In genomic region chr9:27300188-27300691, GRCm38 (mm10) we compare ENCODE assay signal across 8 mouse cellular contexts. TPM values are rescaled to one million over a fixed set of nuclear protein-coding genes. Genes with fewer than 3 reads are reported as not detected.
DNase-seq lines count a peak whose midpoint lies in the region; ATAC-seq lines count a peak whose summit lies in the region.

No protein-coding gene starts in this region.

- no peaks in the 10 kb centered on the region for H3K36me3 ChIP-seq in limb, embryonic 11.5 days (ENCODE audit: control insufficient read depth, insufficient read depth, low read length)

- no peaks in the 10 kb centered on the region for H3K9me3 ChIP-seq in limb, embryonic 11.5 days (ENCODE audit: control insufficient read depth, low read length)

- H3K27ac ChIP-seq in limb, embryonic 11.5 days (replicated peaks; ENCODE audit: low read depth, low read length), result no peak overlapping the region

- 0% methylated on average over 32 of the region's 32 CpGs for WGBS in limb, embryonic 11.5 days

- intact Hi-C loops in heart, postnatal 36 days (cut with DNase I), result no loop called here

- H3K27me3 ChIP-seq in limb, embryonic 11.5 days (ENCODE audit: control insufficient read depth, insufficient read depth, low read length), result peaks cover 12% of the 10 kb centered on the region; the same call in 1 of the 2 replicates

- H3K4me3 ChIP-seq in limb, embryonic 11.5 days (ENCODE audit: low read depth, low read length), result peak overlapping the region; percentile 67

- H3K4me2 ChIP-seq in limb, embryonic 11.5 days (ENCODE audit: low read depth, severe bottlenecking), result peak overlapping the region; percentile 90

- ATAC-seq in limb, embryonic 11.5 days (ENCODE audit: insufficient number of reproducible peaks, low FRiP score, low TSS enrichment, low read depth), result no peak

- H3K9ac ChIP-seq in limb, embryonic 11.5 days (ENCODE audit: low read length), result peak overlapping the region; percentile 22; the same call in 1 of the 2 replicates

- H3K4me1 ChIP-seq in limb, embryonic 11.5 days (ENCODE audit: control insufficient read depth, insufficient read depth, low read length), result peaks cover 26% of the 10 kb centered on the region

- peak; percentile 52 to 55 for DNase-seq in right cerebral cortex, postnatal 10 days (ENCODE audit: low spot score in 2 of 2)
- no peak for DNase-seq in right cerebral cortex, adult 2 months (ENCODE audit: low spot score in 2 of 2)
- peak; percentile 49 for DNase-seq in embryo, embryonic 10.5 days (ENCODE audit: low spot score)
- DNase-seq in heart, postnatal 36 days, result peak; percentile 19 to 24
- DNase-seq in limb, embryonic 11.5 days (ENCODE audit: low spot score), result peak; percentile 57
- peak; percentile 58 for DNase-seq in neural tube, embryonic 10.5 days (ENCODE audit: extremely low spot score, low spot score)
- DNase-seq in layer of hippocampus, adult 11-12 months (ENCODE audit: low spot score), result no peak
- no peak for DNase-seq in T-cell, adult 2 months (ENCODE audit: low spot score)

RNA-seq across cellular contexts. Expression of gene Igsf9b, which starts 1.2 kb away (rescaled TPM):
- 1 to 10 TPM; 3.8 to 4.9 TPM for total RNA-seq in heart, postnatal 36 days (2021)
- 2.5 and 2.9 TPM in 2 replicates for polyA plus RNA-seq in limb, embryonic 11.5 days (2014; fragmentation: Nextera tagmentation; extraction: Ambion mirVana)

Comparison
In these comparisons a context has a peak if more than half of its experiments do, and no peak if none do; other contexts are left out.
1. DNase-seq: peak in right cerebral cortex, postnatal 10 days (2 of 2), embryo, embryonic 10.5 days (single experiment), heart, postnatal 36 days (2 of 2), limb, embryonic 11.5 days (single experiment) and neural tube, embryonic 10.5 days (single experiment); none in right cerebral cortex, adult 2 months (0 of 2), layer of hippocampus, adult 11-12 months (single experiment) and T-cell, adult 2 months (single experiment).